Mouse (Mus musculus) adrenal gland, postnatal 36 days (tissue): ENCODE results near the gene Als2cr12. TPM values are rescaled to one million over a fixed set of nuclear protein-coding genes. Genes with fewer than 3 reads are reported as not detected.
"Not testable (repeated sequence)": the region's sequence is repeated elsewhere in the genome, so short reads cannot be mapped to it uniquely, and the experiment has no call there.

Experiments used
- DNase-seq, 2 experiments: peaks; one replicate each; pipeline ENCODE4 v3.0.0; 2021; ENCODE audit warnings: mixed read lengths in 1 of 2
- total RNA-seq, 2 experiments: library from RNA; stranded (reverse); gene quantifications; 2 replicates each; pipeline ENCODE4 v1.2.3; 2021

Gene Als2cr12
- total RNA-seq, 2 experiments from 2014 or later: 0.86 to 3.0 TPM

DNA sequence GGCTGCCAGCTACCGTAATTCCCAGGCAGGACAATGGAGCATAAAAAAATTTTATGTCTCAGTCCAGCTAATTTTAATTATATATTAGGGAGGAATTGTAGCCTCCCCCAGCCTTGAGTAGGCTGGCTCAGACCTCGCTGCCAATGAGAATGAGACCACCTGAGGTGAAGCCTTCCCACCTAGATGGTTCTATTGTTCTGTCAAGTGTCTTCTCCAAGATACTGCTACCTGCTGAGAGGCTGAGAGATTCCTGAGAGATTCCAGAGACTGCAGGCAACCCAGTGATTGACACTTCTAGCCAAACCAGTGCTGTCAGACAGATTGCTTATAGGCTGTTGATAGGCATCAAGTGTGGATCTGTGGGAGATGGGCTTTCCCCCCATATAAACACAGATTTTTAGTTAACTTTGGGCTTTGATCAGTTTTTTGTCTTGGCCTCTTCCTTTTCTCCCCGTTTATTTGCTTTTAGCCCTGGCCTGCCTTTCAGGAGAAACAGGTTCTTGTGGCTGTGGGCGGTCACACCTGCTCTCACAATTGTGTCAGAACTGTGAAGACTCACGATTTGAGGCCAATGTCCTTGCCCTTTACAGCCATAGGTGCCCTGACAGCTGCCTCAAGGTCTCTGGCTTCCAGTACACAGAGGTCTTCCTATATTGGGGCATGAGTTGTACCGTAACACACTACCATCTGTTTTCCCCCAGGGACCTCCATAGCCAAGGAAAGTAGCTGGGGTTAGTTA lies 5.6 kb downstream of the Als2cr12 start:
- DNase-seq: no peak

DNA sequence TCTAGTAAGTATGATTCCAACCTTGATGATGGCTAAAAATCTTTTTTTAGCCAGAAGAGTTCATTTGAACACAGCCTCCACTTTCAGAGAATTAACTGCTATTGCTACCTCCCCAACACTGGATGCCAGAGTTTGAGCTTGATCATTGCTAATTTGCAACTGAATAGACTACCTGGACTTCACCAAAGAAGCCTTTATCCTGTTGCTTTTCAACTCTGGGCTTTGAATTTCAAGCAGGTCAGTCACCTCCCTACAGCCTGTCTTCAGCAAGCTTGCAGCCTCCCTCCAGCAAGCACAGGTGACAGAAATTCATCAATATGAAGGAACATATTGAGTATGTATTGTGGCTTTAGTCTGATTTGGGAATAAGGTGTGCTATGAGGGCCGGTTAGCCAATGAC lies 6.4 kb downstream of the Als2cr12 start:
- DNase-seq: no peak

GRCm38 (mm10) chr1:58678412-58678811 lies 17.4 kb downstream of the Als2cr12 start:
- not testable (repeated sequence) for DNase-seq

GRCm38 (mm10) chr1:58677575-58677974 lies 18.2 kb downstream of the Als2cr12 start:
- peak; percentile 16 to 64 for DNase-seq

GRCm38 (mm10) chr1:58675011-58675410 lies 20.8 kb downstream of the Als2cr12 start:
- DNase-seq: no peak

DNA sequence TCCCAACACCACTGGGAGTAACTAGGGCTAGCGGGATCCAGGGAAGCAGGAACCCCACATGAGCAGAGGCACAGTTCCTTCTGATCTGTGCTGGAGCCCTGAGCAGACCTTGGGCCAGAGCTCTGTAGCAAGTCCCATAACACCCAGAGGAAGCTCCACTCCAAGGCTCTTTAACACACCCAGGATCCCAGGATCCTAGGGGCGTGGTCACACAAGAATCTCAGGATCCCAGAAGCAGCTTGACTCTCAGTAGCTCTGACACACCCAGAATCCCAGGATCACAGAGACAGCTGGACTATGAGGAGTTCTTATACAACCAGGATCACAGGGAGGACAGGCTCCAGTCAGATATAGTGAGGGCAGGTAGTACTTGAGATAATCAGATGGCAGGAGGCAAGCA lies 23.7 kb downstream of the Als2cr12 start:
- no peak for DNase-seq

- not testable (repeated sequence) for DNase-seq
Observed at GRCm38 (mm10) chr1:58669635-58670034, 26.2 kb downstream of the Als2cr12 start.

DNA sequence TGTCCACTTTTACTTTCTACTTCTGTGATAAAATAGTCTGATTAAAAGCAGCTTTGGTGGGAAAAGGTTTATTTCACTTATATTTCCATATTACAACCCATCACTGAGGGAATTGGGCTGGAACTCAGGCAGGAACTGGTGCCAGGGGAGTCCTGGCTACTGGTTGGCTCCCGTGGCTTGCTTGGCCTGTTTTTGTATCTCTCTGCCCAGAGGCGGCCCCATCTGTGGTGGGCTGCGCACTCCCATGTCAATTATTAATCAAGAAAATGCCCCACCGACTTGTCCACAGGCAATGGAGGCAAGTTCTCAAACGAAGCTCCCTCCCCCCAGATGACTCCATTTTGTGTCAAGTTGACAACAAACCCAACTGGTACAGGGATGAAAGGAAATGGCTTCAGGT lies 27.6 kb downstream of the Als2cr12 start:
- no peak for DNase-seq

- not testable (repeated sequence) for DNase-seq
Observed at GRCm38 (mm10) chr1:58663365-58663764, 32.4 kb downstream of the Als2cr12 start.

GRCm38 (mm10) chr1:58662671-58663070 lies 33.1 kb downstream of the Als2cr12 start:
- DNase-seq: not testable (repeated sequence)

- DNase-seq: peak; percentile 69 to 76
Observed at GRCm38 (mm10) chr1:58652480-58653403, 43.0 kb downstream of the Als2cr12 start.

DNA sequence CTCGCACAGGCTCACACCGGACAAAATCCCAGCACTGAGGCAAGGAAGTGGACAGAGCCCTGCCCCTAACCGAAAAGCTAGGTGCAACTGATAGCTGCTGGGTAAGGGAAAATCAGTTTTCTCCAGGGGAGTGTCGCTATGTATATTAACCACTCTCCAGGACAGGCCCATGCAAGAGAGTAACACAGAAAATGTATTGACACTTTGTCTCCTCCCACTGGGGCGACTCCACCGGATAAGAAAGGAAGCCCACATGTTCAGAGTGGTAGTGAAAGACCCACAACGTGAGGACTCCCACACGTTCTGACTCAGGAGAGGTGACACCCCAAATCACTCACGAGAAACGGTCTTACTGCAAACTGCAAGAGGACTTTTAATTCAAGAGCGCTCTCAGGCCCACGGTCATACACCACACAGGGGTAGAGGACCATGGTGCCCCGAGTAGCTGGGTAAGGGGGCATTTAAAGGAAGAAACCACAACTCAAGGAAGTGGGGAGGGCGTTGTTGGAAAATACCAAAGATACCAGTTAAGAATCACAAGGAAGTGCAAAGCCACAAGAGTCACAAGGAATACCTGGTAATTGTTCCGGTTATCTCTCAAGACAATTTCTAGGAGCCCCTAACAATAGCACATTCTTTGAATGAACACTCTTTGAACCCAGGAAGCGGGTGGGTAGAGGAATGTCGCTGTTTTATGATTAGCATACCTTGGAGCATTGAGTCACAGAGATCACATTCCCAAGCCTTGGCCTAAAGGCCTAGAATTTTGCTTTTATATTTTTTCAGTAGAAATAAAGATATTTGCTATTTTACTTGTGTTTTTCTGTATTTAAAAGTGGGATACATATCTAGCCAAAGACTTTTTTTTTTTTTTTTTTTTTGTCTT lies 44.0 kb downstream of the Als2cr12 start:
- not testable (repeated sequence) for DNase-seq

DNA sequence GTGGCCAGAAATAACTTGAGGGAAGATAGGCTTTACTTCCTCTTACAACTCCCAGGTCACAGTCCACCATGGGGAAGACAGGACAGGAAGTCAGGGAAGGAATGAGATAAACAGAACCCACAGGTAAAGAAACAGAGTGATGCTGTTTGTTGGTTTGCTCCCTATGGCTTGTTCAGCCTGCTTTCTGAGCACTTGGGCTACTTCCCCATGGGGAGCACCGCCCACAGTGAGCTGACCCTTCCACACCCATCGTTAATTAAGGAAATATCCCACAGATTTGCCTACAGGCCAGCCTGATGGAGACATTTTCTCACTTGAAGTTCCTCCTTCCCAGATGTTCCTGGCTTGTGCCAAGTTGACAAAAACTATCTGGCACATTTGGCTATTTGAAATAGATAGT lies 66.9 kb downstream of the Als2cr12 start:
- not testable (repeated sequence) for DNase-seq

- peak in 1 of 2 experiments; percentile 14 for DNase-seq
Observed at GRCm38 (mm10) chr1:58621996-58622748, 73.6 kb downstream of the Als2cr12 start.

DNA sequence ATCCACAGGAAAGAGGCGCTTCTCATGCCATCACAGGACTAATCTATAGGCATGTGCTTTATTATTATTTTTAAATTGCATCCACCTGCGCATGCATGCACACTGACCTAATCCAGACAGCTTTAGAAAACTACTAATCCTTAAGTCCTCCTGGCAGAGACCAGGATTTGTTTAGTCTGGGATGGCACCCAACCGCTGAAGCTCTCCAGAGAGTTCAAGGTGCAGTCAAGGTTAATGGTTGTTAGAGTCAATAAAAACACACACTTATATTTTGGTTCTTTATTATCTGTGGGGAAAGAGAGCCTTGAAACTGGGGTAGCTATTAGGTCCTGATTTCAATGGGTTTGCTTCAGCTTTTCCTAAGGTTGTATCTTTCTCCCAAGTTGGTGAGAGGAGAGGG lies 74.5 kb downstream of the Als2cr12 start:
- DNase-seq: peak; percentile 6 to 11

DNA sequence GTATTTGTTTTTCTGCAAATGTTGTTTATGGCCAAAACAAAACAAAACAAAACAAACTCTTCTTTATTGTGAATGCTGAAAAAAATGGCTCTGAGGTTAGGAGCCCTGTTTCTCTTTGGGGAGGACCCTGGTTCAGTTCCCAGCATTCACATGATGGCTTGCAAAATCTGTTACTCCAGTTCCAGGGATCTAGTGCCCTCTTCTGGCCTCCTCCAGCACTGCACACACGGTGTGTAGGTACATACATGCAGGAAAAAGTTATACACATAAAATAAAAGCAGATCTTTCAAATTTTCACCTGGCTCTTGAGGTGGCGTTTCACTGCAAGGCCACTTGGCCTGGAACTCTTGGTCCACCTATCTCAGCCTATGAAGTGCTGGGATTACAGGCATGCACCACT lies 77.0 kb downstream of the Als2cr12 start:
- no peak for DNase-seq

DNA sequence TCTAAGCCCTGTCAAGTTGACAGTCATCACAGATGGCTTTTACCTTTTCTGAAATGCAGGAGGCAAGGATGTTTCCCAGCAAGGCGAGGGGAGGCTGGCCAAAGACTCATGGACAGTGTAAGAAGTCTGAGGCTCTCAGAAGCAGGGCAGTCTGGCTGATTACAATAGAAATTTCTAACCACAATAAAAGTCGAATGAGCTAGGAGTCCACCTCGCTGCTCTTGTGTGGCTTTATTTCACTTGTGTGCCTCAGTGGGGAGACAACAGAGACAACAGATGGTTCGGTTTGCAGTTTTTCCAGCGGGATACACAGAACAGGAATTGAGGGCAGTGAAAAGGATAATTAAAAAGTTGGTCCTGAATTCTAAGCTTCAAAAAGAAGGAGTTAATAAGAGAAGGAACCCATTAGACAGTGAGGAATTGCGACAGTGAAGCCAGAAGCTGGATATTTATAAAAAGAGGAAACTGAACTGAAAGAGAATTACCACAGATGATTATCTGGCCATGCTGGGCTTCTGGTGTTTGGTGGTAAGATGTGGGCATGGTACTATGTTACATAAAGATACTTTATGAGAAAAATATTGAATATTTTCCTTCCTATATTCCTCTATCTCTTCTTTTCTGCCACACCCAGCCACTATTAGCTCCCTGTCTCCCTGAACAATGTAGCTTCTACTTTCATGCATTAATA lies 77.7 kb downstream of the Als2cr12 start:
- no peak for DNase-seq

DNA sequence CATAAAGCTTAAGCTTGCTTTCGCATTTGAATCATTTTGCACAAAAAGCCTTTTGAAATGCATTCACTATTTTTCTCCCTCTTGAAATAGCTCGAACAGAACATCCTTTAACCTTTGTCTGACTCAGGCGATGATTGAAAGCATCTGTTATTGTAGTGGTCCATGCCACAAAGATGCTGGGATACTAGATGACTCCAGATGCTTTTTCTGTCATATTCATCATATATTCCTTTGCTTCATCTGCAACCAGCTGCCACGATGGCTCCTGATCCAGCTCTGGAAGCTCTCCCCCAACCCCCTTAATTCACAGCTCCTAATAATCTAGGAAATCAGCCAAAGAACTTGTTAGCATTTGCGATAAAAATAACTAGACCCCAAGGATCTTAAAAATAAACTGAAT lies 78.7 kb downstream of the Als2cr12 start:
- no peak for DNase-seq

- no peak for DNase-seq
Observed at GRCm38 (mm10) chr1:58616176-58616575, 79.6 kb downstream of the Als2cr12 start.

DNA sequence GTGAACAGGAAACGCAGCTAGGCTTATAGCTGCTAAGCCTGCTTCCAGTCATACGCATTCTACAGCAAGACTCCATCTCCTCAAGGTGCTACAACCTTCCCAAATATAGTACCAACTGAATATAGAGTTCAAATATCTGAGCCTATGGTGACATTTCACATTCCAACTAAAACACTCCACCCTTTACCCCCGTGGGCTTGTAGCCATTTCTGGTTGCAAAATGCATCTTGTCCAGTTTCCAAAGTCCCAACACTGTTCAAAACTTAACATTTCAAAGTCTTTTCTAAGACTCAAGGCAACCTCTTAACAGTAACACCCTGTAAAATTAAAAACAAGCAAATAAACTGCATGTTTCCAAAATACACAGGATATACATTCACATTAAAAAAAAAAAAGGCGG lies 80.6 kb downstream of the Als2cr12 start:
- DNase-seq: peak in 1 of 2 experiments; percentile 21

GRCm38 (mm10) chr1:58614424-58614823 lies 81.4 kb downstream of the Als2cr12 start:
- peak in 1 of 2 experiments; percentile 9 for DNase-seq
